Mouse (Mus musculus) urinary bladder, postnatal 25 days (tissue): ENCODE data around the gene Ypel3.
"Not testable (repeated sequence)": the region's sequence is repeated elsewhere in the genome, so short reads cannot be mapped to it uniquely, and the experiment has no call there.

Experiments used
- DNase-seq: peaks from one replicate; pipeline ENCODE4 v3.0.0; 2022; ENCODE audit warnings: low spot score

Gene Ypel3

DNA sequence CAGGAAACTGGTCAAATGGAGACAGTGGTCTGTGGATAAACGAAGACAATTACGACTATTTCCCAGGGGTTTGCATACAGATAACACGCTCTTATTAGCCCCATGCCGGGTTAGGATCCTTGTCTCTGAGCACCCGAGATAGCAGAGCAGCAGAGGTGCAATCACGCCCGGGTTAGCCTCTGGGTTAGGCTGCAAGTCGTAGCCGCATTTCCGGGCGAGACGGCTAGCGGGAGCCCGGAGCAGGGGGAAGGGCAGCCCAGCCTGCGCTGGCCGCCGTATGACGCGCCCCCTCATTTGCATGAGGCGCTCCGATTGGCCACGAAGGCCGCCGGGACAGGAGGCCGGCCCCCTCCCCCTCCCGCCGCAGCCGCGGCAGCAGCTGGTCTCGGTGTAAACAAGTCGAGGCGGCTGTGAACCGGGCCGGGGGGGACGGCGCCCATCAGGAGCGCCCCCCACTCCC lies at the start of gene Ypel3:
TSS of gene Ypel3 (plus strand) at position 358 of the 460 bp plus-strand sequence.
- DNase-seq, result peak; percentile 90

DNA sequence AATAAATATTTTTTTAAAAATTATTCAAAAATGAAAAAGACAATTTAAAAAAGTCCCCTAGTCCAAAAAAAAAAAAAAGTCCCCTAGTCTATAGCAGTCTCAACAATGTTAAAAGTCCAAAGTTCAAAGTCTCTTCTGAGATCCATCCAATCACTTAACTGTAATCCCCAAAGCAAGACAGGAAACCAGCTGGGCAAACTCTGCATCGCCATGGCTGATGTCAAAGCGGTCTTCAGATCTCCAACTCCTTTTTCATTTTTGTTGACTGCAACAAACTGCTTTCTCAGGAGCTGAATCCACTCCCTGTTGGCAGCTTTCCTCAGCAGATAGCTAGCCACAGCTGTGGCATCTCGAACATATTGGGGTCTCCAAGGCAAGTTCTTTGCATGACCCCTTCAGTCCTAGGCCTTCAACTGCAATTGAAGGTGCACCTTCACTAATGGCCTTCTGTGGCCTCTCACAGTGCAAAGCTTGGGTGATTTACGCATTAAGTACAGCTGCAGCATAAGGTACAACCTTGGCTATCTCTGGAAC lies 46.4 kb upstream of the Ypel3 start:
- DNase-seq, result not testable (repeated sequence)

DNA sequence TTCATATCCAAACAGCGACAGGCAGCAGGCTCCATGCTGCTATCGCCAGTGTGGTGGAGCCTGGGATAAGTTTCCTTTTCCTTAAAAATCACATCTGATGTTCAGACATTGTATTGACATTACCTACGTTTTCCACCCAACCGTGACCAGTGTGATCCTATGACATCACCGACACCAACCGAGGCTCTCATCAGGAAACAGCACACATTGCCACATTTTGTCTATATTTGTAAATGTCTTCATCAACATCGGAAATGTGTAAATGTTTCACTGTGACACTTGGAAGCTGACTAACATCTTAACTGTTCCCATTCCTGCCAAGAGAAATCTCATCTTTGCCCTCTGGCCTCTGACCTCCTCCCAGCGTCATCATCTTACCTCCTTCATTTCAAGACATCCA lies 40.6 kb upstream of the Ypel3 start:
- no peak for DNase-seq

DNA sequence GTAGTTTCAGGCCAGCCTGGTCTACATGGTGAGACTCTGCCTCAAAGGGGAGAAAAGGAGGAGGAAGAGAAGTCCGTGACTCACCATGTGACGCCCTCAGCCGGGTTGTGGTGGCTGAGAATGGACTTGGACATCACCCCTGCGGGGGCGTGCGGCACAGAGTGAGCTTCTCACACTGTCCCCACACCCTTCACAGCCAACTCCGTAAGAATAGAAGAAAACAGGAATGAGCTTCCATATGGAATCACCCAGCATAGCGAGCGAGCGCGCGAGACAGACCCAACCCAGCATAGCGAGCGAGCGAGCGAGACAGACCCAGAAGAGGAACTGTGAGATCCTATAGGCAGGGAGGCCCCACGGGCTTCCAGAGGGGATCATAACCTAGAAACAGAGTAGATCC lies 37.2 kb upstream of the Ypel3 start:
- DNase-seq, result no peak

DNA sequence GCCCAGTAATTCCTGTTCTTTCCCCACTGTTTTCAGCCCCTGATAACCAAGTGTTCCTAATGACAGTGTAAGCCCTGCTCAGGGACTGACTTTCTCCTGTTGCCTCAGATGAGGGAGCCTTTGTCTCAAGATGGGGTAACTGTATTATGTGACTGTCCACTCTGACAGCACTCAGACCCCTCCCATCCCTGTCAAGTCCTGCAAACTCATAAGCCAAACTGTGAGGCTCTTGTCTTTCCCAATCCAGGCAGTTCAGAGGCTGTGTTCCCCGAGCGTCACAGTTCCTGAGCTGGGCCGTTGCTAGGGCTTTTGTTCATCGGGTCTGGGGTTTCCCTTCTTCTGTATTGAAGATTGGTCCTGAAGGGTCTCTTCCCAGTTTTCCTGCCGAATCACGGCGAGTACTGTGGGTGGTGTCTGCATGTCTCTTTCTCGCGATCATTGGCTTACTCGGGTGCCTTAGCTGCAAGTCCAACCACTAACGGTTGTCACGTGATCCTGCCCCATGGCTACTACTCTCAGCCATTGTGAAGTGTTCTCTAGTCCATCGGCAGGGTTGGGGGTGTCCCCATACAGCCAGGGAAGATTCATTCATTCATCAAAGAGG lies 36.5 kb upstream of the Ypel3 start:
- DNase-seq, result no peak

DNA sequence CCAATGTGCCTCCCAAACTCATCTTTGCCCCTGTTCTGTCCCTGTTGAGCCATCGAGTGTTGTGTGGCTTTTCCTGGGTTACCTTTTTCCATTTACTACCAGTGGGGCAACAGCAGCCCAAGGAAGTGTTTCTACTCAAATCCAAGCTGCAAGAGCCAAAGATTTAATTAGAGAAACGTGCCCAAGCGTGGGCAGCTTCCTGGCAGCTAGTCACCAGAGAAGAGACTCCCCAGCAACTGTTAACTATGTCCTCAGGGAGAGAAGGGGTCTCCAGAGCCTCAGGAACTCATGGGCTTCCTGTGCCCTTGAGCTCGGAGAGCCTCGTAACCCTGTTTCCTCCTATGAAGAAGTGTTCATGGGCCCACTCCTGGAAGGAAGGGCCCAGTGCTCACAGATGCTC lies 35.8 kb upstream of the Ypel3 start:
- no peak for DNase-seq

DNA sequence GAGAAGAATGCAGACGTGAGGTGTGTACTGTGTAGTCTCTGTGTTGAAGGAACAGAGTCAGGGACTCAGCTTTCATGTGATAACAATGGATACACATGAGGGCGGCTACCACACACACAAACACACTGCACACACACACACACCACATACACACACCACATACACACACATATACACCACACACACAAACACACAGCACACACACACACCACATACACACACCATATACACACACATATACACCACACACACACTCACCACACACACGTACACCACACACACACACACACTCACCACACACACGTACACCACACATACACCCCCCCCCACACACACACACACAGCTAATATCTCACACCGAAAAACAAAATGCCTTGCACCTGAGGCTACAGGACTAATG lies 35.3 kb upstream of the Ypel3 start:
- no peak for DNase-seq

DNA sequence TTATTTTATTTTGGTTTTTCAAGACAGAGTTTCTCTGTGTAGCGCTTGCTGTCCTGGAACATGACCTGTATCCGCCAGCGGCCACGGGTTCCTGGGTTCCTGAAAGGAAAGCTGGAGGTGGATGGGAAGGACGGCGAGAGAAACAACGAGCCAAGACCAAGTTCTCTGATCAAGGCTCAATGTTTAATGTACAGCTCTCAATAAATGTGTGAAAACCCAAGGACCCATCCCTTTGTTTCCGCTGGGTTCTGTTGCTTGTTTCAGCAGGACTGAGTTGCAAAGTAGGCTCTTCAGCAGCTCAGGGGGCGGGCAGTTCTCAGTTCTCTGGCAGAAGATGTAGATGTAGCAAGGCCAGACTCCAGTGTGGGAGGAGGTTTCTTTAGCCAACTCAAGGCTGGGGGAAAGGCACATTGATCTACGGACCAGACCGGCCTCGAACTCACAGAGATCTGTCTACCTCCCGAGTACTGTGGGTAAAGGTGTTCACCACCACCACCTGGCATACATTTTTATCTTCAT lies 34.7 kb upstream of the Ypel3 start:
- DNase-seq, result no peak

DNA sequence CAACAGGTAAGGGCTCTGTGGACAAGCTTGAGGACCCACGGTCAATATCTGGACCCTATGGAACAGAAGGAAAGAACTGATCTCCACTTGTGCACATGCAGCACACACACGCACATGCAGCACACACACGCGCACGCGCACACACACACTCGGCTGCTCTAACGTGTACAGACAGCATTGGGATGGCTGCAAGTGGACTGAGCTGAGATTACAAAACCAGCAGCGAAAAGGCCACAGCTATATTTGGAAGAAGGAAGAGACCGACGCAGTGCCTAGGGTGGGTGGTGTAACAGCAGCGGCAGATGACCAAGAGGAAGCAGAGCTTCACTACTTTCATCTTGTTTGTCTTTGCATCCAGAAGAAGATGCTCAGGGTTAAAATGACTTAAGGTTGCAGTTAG lies 30.7 kb upstream of the Ypel3 start:
- DNase-seq, result no peak

DNA sequence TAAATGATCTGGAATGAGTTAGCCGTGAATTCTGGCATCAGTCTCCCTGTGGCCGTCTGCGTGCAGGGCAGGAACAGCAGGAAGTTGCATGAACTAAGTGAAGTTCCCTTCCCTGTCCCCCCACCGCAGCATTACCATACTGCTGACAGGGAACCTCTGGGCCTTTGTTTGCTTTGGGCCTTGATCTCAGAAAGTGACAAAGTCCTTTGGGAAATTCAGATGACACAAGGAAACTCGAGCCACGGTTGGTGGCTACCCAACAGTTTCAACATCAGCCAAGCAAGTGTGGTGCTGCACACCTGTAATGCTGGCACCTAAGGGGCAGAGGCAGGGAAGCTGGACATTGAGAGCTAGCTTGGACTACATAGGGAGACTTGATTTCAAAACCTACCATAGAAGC lies 30.0 kb upstream of the Ypel3 start:
- DNase-seq, result no peak

DNA sequence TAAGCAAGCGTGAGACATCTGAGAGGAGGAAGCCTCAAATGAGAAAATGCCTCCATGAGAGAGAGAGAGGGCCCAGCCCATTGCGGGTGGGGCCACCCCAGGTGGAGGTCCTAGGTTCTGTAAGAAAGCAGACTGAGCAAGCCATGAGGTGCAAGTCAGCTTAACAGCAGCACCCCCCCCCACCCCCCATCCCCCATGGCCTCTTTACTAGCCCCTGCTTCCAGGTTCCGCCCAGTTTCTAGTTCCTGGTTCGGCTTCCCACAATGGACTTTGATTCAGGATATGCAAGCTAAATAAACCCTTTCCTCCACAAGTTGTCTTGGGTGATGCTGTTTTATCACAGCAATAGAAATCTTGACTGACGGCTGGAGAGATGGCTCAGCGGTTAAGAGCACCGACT lies 27.9 kb upstream of the Ypel3 start:
- no peak for DNase-seq

DNA sequence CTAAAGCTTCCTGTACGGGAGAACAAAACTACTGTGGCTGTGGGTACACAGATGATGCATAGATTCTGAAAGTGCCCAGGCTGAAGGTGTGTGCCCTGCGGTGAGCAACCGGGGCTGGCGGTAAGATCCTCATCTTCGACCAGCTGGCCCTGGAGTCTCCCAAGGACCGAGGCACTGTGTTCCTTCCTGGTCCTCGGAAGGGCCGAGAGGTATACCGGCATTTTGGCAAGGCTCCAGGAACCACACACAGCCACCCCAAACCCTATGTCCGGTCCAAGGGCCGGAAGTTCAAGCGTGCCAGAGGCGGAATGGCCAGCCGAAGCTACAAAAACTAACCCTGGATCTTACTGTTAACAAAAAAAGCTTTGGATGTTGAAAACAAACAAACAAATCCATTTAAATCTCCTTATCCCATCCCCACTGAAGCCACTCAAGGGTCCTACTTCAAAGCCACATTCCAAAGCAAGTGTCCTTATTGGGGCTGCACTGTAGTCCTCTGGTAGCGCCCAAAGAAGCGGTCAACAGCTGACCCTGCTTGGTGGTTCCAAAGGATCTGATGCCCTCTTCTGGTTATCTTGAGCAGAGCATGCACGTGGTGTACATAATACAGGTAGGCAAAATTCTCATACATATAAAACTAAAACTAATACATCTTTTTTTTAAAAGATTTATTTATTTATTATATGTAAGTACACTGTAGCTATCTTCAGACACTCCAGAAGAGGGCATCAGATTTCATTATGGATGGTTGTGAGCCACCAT lies 27.0 kb upstream of the Ypel3 start:
- no peak for DNase-seq

DNA sequence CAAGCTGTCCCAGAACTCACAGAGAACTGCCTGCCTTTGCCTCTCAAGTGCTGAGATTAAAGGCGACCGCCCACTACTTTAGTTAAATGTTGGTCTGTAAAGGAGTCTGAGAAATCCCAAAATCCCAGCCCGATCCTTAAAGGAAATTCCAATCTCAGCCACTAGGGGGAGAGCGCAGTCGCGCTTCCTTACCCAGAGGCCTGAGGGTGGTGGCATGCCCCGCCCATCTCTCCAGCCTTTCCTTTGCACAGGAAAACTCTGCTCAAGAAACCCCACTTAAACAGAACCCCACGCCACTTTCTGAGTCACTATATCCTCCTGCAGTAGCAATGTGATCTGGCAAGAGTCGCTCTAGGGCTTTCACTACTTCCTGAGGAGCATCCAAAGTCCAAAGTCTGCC lies 21.9 kb upstream of the Ypel3 start:
- peak; percentile 66 for DNase-seq

DNA sequence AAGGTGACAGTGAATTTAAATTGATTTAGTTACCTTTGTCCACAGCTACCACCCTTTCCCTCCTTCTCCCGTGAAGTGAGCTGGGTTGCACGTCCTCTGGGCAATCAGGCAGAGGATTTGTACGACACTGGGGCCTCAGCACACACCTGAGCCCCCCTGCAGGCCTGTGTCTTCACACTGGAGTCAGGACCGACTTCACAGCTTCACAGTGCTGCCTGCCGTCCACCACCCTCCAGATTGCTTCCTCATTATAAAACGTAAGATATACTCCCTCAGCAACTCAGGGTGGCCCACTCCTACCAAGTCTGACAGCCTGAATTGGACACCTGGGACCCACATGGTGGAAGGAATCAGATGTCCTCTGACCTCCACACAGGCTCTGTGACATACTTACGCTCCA lies 18.2 kb upstream of the Ypel3 start:
- DNase-seq, result no peak

DNA sequence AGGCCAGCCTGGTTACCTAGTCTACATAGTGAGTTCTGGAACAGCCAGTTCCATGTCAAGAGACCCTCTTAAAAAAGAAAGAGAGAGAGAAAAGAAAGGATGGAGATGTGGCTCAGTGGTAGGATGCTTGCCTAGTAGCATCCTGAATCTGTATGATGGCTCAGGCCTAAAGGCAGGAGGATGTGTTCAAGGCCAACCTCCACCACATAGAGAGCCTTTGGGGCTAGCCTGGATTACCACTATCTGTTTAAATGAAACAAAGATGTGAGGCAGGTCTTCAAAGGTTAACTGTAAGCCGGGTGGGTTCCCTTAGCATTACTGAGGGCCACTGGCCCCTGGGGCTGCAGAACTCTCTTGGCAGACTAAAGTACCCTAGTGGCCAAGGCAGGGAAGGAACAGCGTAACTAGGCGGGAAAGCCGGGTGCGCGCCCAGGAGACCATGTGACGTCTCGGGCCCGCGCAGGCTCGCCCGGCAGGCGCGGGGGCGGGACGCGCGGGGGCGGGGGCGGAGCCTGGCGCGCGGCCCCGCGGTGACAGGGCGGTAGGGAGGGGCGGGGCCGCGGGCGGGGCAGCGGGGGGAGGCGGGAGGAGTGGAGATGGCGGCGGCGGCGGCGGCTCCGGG lies 17.6 kb upstream of the Ypel3 start, which contains the start of gene Mapk3:
TSS of gene Mapk3 (plus strand) at position 552 of the 622 bp plus-strand sequence.
- peak; percentile 82 for DNase-seq

DNA sequence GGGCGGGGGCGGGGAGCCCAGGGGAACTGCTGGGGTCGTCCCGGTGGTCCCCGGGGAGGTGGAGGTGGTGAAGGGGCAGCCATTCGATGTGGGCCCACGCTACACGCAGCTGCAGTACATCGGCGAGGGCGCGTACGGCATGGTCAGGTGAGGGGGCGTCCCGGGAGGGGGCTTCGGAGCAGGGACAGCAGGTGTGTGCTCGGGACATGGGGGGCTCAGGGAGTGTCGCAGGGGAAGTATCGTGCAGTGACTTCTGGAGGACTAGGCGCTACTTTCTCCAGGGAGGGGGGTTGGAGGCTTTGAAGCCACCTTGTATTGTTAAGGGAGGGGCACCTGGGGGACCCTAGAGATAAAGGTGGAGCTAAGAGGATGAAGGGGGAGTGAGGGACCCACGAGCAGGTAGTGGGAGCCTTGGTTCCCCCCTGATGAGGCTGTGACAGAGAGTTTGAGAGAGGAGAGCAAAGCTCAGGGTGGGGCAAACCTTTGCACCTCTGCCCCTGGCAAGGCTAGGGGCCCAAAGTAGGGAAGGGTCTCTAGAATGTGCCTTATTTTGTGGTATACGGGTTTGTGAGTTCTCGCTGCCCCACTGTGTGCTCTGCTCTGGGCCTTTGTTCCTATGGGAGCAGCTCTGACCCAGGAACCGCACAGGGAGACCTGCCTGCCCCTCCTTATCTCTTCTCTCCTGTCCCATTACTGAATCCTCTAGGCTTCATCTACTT lies 16.9 kb upstream of the Ypel3 start:
- no peak for DNase-seq

DNA sequence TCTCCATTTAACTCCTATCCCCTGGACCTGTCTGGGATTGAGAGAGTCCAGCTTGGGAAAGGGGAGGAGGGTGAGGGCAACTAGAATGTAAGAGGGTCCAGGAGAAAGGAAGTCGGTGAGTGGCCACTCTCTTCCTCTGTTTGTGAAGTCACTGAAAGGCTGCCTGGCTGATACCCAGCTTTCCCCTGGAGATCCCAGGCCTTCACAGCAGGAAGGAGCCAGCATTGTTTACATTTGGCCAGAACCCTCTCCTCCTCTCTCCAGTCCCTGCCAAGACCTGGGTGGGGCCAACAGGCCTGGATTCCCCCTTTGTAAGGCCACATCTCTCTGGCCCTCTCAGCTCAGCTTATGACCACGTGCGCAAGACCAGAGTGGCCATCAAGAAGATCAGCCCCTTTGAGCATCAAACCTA lies 16.4 kb upstream of the Ypel3 start:
- peak; percentile 57 for DNase-seq

DNA sequence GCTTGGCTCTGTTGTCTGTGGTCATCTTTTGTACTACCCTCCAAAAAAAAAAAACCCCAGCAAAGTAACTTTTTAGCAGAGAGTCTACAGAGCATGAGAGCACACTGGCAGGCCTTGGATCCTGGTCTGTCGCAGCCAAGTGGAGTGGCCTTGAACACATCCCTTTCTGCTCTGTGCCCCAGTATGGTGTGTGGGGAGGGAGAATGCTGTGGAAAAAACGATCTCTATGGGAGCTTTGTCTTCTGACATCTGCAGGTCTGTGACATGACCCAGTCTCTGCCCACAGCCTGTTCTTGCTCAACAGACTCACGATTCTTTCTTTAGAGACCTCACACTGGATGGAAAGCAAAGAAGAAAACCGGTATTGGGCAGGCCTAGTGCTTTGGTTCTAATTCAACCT lies 15.8 kb upstream of the Ypel3 start:
- DNase-seq, result no peak

DNA sequence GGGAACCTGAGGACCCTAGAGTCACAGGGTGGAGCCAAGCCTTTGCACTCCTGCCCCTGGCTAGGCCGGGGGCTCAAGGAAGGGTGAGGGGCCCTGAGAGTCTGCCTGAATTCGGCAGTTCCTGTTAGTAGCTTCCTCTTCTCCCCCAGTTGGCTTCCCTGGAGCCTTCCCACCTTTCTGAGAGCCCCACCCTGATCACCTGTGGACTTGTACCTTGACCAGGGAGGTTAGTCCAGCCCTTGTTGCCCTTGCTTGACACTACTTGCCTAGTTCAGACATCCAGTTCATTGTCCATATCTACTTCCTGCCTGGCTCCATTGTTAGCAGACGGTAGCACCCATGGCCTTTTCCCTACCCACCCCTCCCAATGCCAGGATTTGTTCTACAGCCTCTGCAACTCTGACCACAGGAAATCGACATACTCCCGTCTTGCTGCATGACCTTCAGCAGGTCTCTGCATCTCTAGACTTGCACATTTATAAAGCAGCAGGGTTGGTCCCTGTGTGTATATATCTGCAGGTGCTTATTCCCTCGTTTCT lies 15.2 kb upstream of the Ypel3 start:
- DNase-seq, result no peak

DNA sequence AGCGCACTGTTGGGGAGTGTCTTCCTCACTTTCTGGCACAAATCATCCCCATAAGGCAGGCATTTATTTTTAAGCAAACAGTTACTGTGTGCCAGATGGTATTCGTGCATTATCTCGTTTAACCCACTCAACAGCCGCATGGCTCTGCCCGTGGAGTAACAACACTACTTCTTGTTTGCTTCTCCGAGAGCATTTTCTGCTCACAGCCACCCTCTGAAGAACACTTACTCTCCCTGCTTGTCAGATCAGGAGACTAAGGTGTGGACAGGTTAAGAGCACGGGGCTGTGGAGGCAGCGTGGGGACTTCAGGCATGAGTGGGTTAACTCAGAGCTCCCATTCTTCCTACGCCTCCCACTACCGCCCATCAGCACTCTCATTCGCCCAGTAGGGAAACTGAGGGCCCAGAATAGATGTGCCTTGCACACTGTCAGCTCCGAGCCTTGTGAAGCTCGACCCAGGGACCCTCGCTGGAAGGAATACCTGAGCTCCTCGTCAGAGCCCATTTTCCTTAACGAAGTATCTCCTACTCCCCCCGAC lies 14.2 kb upstream of the Ypel3 start:
- no peak for DNase-seq

DNA sequence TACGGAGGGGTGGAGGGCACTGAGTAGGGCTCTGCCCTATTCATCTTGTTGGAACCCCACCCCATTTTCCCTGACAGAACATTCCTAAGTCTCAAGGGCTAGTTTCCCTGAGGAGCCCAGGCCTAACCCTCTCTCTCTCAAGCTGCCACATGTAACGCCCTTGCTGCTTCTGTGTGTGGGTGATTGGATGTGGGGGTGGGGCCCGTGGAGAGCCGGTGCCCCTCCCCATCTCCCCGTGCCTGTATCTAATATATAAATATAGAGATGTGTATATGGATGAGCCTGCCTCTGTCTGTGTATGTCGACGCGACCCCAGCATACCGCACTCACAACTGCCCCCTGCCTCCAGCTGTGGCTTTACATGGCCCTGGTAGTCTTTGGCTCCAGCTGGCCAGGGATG lies 11.2 kb upstream of the Ypel3 start:
- DNase-seq, result no peak

DNA sequence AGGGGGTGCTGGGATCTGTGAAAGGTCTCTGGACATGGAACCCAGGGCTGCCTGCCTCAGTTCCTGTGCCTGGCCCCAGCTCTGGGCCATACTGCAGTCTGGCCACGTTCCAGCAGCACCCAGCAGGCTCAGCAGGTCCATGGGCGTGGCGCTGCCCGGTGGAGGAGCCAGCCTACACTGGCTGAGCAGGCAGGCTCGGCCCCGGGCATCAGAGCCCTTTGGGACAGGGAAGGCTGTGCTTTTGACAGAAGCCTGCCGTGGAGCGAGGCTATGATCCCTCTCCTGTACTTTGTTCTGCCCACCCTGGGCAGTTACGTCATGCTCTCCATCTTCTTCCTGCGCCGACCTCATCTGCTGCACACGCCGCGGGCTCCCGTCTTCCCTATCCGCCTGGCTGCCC lies 10.6 kb upstream of the Ypel3 start, which contains the start of gene Gdpd3:
TSS of gene Gdpd3 (plus strand) at position 134 of the 400 bp plus-strand sequence.
- no peak for DNase-seq
